Mouse (Mus musculus) kidney, embryonic 15.5 days (tissue): Measurements from ENCODE around the gene Chd4. TPM values are rescaled to one million over a fixed set of nuclear protein-coding genes. Genes with fewer than 3 reads are reported as not detected.

ENCODE experiments used
- ATAC-seq: fragments of 200-750 bp; cut with Nextera tagmentation; replicated peaks from 2 replicates; pipeline ENCODE4 v1.8.0; 2017; ENCODE audit warnings: moderate TSS enrichment; ENCODE audit not compliant: low FRiP score
- H3K27ac ChIP-seq: fragments of 300-500 bp; sonication (generic); 2 replicates; pipeline ENCODE4 v1.5.1; 2015; ENCODE audit warnings: mild to moderate bottlenecking, inconsistent platforms
- H3K27me3 ChIP-seq: fragments of 300-500 bp; sonication (generic); 2 replicates; pipeline ENCODE4 v1.6.1; 2015; ENCODE audit warnings: inconsistent platforms
- H3K36me3 ChIP-seq: fragments of 300-500 bp; sonication (generic); 2 replicates; pipeline ENCODE4 v1.6.1; 2015; ENCODE audit warnings: inconsistent platforms
- H3K4me1 ChIP-seq: fragments of 300-500 bp; sonication (generic); 2 replicates; pipeline ENCODE4 v1.6.1; 2015; ENCODE audit warnings: inconsistent platforms
- H3K4me2 ChIP-seq: fragments of 300-500 bp; sonication (generic); 2 replicates; pipeline ENCODE4 v1.6.1; 2015; ENCODE audit warnings: moderate library complexity, mild to moderate bottlenecking, inconsistent platforms
- H3K4me3 ChIP-seq: fragments of 300-500 bp; sonication (generic); replicated peaks from 2 replicates; pipeline ENCODE4 v1.5.1; 2015; ENCODE audit warnings: mild to moderate bottlenecking, inconsistent platforms
- H3K9ac ChIP-seq: fragments of 300-500 bp; sonication (generic); 2 replicates; pipeline ENCODE4 v1.6.1; 2015; ENCODE audit warnings: mild to moderate bottlenecking, inconsistent platforms
- H3K9me3 ChIP-seq: fragments of 300-500 bp; sonication (generic); replicated peaks from 2 replicates; pipeline ENCODE4 v1.6.1; 2016; ENCODE audit warnings: inconsistent platforms
- WGBS: fragments of 180-500 bp; shearing (Covaris S2); methylation state at CpG from one replicate; pipeline ENCODE4 v1.1.7; 2015; ENCODE audit warnings: mixed read lengths; 5-methylcytosine and 5-hydroxymethylcytosine counted together
- microRNA-seq: library from miRNA; unstranded; fragments of <30 nt; microRNA quantifications from one replicate; pipeline ENCODE4, GENCODE M21; 2016
- polyA plus RNA-seq: library from polyadenylated mRNA; unstranded; fragments of >200 nt; fragmentation: Nextera tagmentation; extraction: Ambion mirVana; gene quantifications from 2 replicates; pipeline ENCODE4 v1.2.1, GENCODE M21; 2015

Gene Chd4
- polyA plus RNA-seq, 1 experiment from 2014 or later = 99.2 TPM

GRCm38 (mm10) chr6:125165328-125165891 lies 69.6 kb downstream of the Chd4 start:
- peaks cover 59% of the 10 kb centered on the region for H3K4me1 ChIP-seq
- WGBS = under 1% methylated on average over 36 of the region's 36 CpGs
- peak overlapping the region; percentile 89 for H3K4me2 ChIP-seq
- peak overlapping the region; percentile 94 for H3K9ac ChIP-seq
- H3K36me3 ChIP-seq = peaks cover 74% of the 10 kb centered on the region
- peak; percentile 92 for ATAC-seq
- H3K4me3 ChIP-seq = peak overlapping the region; percentile 95
- H3K9me3 ChIP-seq = no peaks in the 10 kb centered on the region
- H3K27ac ChIP-seq = peak overlapping the region; percentile 96
- no peaks in the 10 kb centered on the region for H3K27me3 ChIP-seq

GRCm38 (mm10) chr6:125166051-125166751 lies 70.4 kb downstream of the Chd4 start, which contains the start of gene Gapdh:
Gapdh (minus strand) TSS chr6:125166467.
- Histone ChIP-seq H3K4me1 (peaks cover 52% of the 10 kb centered on the region), H3K27ac (peak within 1 kb of the TSS; percentile 96), H3K4me2 (peak within 1 kb of the TSS; percentile 89), H3K27me3 (no peaks in the 10 kb centered on the region), H3K9me3 (no peaks in the 10 kb centered on the region), H3K36me3 (peaks cover 74% of the 10 kb centered on the region), H3K4me3 (peak within 1 kb of the TSS; percentile 95), H3K9ac (peak within 1 kb of the TSS; percentile 94)
- peak; percentile 75 for ATAC-seq
- under 1% methylated on average over 17 of the region's 18 CpGs for WGBS

- 21% methylated on average over 10 of the region's 10 CpGs for WGBS
- 0 out of 2 replicates have a peak, but pooled peaks have one; percentile 3 for ATAC-seq
Observed at GRCm38 (mm10) chr6:125166861-125167650, 71.3 kb downstream of the Chd4 start.

GRCm38 (mm10) chr6:125168086-125168485 lies 72.3 kb downstream of the Chd4 start:
- Histone ChIP-seq H3K27me3 (no peaks in the 10 kb centered on the region), H3K9ac (peak overlapping the region; percentile 33; the same call in 1 of the 2 replicates), H3K9me3 (no peaks in the 10 kb centered on the region), H3K4me1 (peaks cover 38% of the 10 kb centered on the region), H3K4me2 (no peak overlapping the region), H3K27ac (peak overlapping the region; percentile 96; the same call in 1 of the 2 replicates), H3K4me3 (no peak overlapping the region), H3K36me3 (peaks cover 74% of the 10 kb centered on the region)
- no peak for ATAC-seq
- WGBS = 87% methylated on average over 14 of the region's 14 CpGs

More at GRCm38 (mm10) chr6:125166861-125167650, 71.3 kb downstream of the Chd4 start:
- Histone ChIP-seq H3K4me3 (peak overlapping the region; percentile 95), H3K36me3 (peaks cover 74% of the 10 kb centered on the region), H3K4me2 (peak overlapping the region; percentile 89), H3K9ac (peak overlapping the region; percentile 33), H3K4me1 (peaks cover 46% of the 10 kb centered on the region), H3K9me3 (no peaks in the 10 kb centered on the region), H3K27me3 (no peaks in the 10 kb centered on the region), H3K27ac (peak overlapping the region; percentile 96)

- Histone ChIP-seq H3K27me3 (no peaks in the 10 kb centered on the region), H3K9me3 (no peaks in the 10 kb centered on the region), H3K9ac (no peak overlapping the region), H3K4me3 (no peak overlapping the region), H3K4me2 (no peak overlapping the region), H3K4me1 (peaks cover 26% of the 10 kb centered on the region), H3K36me3 (peaks cover 81% of the 10 kb centered on the region), H3K27ac (no peak overlapping the region)
- 83% methylated on average over 6 of the region's 6 CpGs for WGBS
- no peak for ATAC-seq
Observed at GRCm38 (mm10) chr6:125170194-125170593, 74.4 kb downstream of the Chd4 start.

GRCm38 (mm10) chr6:125172474-125172873 lies 76.7 kb downstream of the Chd4 start:
- H3K27ac ChIP-seq = no peak overlapping the region

GRCm38 (mm10) chr6:125173256-125173655 lies 77.5 kb downstream of the Chd4 start:
- no peaks in the 10 kb centered on the region for H3K9me3 ChIP-seq
- no peak overlapping the region for H3K9ac ChIP-seq
- no peaks in the 10 kb centered on the region for H3K27me3 ChIP-seq
- H3K4me1 ChIP-seq = no peaks in the 10 kb centered on the region
- 94% methylated on average over 7 of the region's 7 CpGs for WGBS
- H3K4me2 ChIP-seq = no peak overlapping the region
- ATAC-seq = no peak
- no peak overlapping the region for H3K4me3 ChIP-seq
- peaks cover 100% of the 10 kb centered on the region for H3K36me3 ChIP-seq
- H3K27ac ChIP-seq = no peak overlapping the region

More at GRCm38 (mm10) chr6:125172474-125172873, 76.7 kb downstream of the Chd4 start:
- no peak overlapping the region for H3K4me3 ChIP-seq
- no peaks in the 10 kb centered on the region for H3K27me3 ChIP-seq
- no peak overlapping the region for H3K4me2 ChIP-seq
- ATAC-seq = no peak
- peaks cover 100% of the 10 kb centered on the region for H3K36me3 ChIP-seq
- no peak overlapping the region for H3K9ac ChIP-seq
- 84% methylated on average over 2 of the region's 2 CpGs for WGBS
- peaks cover 8% of the 10 kb centered on the region for H3K4me1 ChIP-seq
- H3K9me3 ChIP-seq = no peaks in the 10 kb centered on the region

- Histone ChIP-seq H3K27ac (no peak overlapping the region), H3K4me3 (no peak overlapping the region), H3K27me3 (no peaks in the 10 kb centered on the region), H3K4me1 (no peaks in the 10 kb centered on the region), H3K4me2 (no peak overlapping the region), H3K36me3 (peaks cover 99% of the 10 kb centered on the region), H3K9ac (no peak overlapping the region), H3K9me3 (no peaks in the 10 kb centered on the region)
- 91% methylated on average over 5 of the region's 5 CpGs for WGBS
- ATAC-seq = no peak
Observed at GRCm38 (mm10) chr6:125175469-125175868, 79.7 kb downstream of the Chd4 start.

GRCm38 (mm10) chr6:125179601-125180000 lies 83.8 kb downstream of the Chd4 start:
- WGBS = 90% methylated on average over 7 of the region's 7 CpGs
- Histone ChIP-seq H3K9me3 (no peaks in the 10 kb centered on the region), H3K4me1 (no peaks in the 10 kb centered on the region), H3K27ac (no peak overlapping the region), H3K4me3 (no peak overlapping the region), H3K4me2 (no peak overlapping the region), H3K36me3 (peaks cover 99% of the 10 kb centered on the region), H3K9ac (no peak overlapping the region), H3K27me3 (no peaks in the 10 kb centered on the region)
- ATAC-seq = no peak

Small RNA genes lying within 50 kb of the gene (microRNA-seq; reads per million reads assigned to microRNA genes)
- gene Mir7045 = not detected

Other genes starting within 250 kb of the Chd4 start
- 23.7 and 28.6 TPM in 2 replicates for gene P3h3, start 238.2 kb upstream of the Chd4 start, polyA plus RNA-seq
- 1.2 and 1.6 TPM in 2 replicates for gene Gpr162, start 232.0 kb upstream of the Chd4 start, polyA plus RNA-seq
- 0.06 and 0.26 TPM in 2 replicates for gene Cd4, start 207.8 kb upstream of the Chd4 start, polyA plus RNA-seq
- 1.7 and 1.8 TPM in 2 replicates for gene Lag3, start 184.3 kb upstream of the Chd4 start, polyA plus RNA-seq
- 320 TPM in 2 replicates for gene Ptms, start 175.9 kb upstream of the Chd4 start, polyA plus RNA-seq
- gene Mlf2, start 164.6 kb upstream of the Chd4 start, polyA plus RNA-seq = 357 and 385 TPM in 2 replicates
- gene Cops7a, start 130.4 kb upstream of the Chd4 start, polyA plus RNA-seq = 163 and 164 TPM in 2 replicates
- 1.4 and 3.1 TPM in 2 replicates for gene Pianp, start 99.3 kb upstream of the Chd4 start, polyA plus RNA-seq
- 16.1 and 17.8 TPM in 2 replicates for gene Zfp384, start 86.8 kb upstream of the Chd4 start, polyA plus RNA-seq
- gene Ing4, start 56.2 kb upstream of the Chd4 start, polyA plus RNA-seq = 135 and 138 TPM in 2 replicates
- gene Acrbp, start 46.3 kb upstream of the Chd4 start, polyA plus RNA-seq = 14.4 and 15.4 TPM in 2 replicates
- gene Lpar5, start 28.1 kb upstream of the Chd4 start, polyA plus RNA-seq = 0.33 and 0.55 TPM in 2 replicates
- 65.0 and 69.0 TPM in 2 replicates for gene Nop2, start 35.9 kb downstream of the Chd4 start, polyA plus RNA-seq
- gene Iffo1, start 49.3 kb downstream of the Chd4 start, polyA plus RNA-seq = 9.6 and 10.4 TPM in 2 replicates
- 2,116 and 2,124 TPM in 2 replicates for gene Gapdh, start 70.5 kb downstream of the Chd4 start, polyA plus RNA-seq
- 141 and 151 TPM in 2 replicates for gene Ncapd2, start 95.7 kb downstream of the Chd4 start, polyA plus RNA-seq
- gene Mrpl51, start 95.8 kb downstream of the Chd4 start, polyA plus RNA-seq = 220 and 238 TPM in 2 replicates
- 6.5 and 6.7 TPM in 2 replicates for gene Vamp1, start 119.6 kb downstream of the Chd4 start, polyA plus RNA-seq
- gene Tapbpl, start 135.9 kb downstream of the Chd4 start, polyA plus RNA-seq = 5.4 and 6.1 TPM in 2 replicates
- gene Cd27, start 141.0 kb downstream of the Chd4 start, polyA plus RNA-seq = 1.8 and 2.8 TPM in 2 replicates
- 0.19 and 0.24 TPM in 2 replicates for gene Tuba3a, start 190.1 kb downstream of the Chd4 start, polyA plus RNA-seq
- gene Ltbr, start 217.9 kb downstream of the Chd4 start, polyA plus RNA-seq = 58.7 and 62.6 TPM in 2 replicates
- 4.4 and 4.8 TPM in 2 replicates for gene Scnn1a, start 224.7 kb downstream of the Chd4 start, polyA plus RNA-seq